Mouse (Mus musculus) embryonic fibroblast, embryonic 13.5 days (primary cell): ENCODE measurements around the gene Gm14085.

Experiments
- CTCF ChIP-seq: IDR thresholded peaks from 2 replicates; pipeline ENCODE4 v1.5.1; 2011; ENCODE audit warnings: mild to moderate bottlenecking, control low read depth, low read length, moderate library complexity, borderline replicate concordance; ENCODE audit not compliant: insufficient read depth
- POLR2A ChIP-seq: IDR thresholded peaks from 2 replicates; pipeline ENCODE4 v1.6.1; 2011; ENCODE audit warnings: low read depth, mild to moderate bottlenecking, control low read depth, low read length, moderate library complexity

GRCm38 (mm10) chr2:122532802-122533186 lies 48.1 kb downstream of the Gm14085 start:
- TF ChIP-seq CTCF = no peak
- TF ChIP-seq POLR2A = no peak
